Mouse (Mus musculus) neutrophil, adult 83 days (primary cell): ENCODE measurements around the gene Mrgpra9. TPM values are rescaled to one million over a fixed set of nuclear protein-coding genes. Genes with fewer than 3 reads are reported as not detected.

ENCODE experiments used
- total RNA-seq, 2 experiments: library from RNA; stranded (reverse); gene quantifications; one replicate each; pipeline ENCODE4 v1.2.4; 2023

Mrgpra9 gene
- not detected for total RNA-seq

DNA sequence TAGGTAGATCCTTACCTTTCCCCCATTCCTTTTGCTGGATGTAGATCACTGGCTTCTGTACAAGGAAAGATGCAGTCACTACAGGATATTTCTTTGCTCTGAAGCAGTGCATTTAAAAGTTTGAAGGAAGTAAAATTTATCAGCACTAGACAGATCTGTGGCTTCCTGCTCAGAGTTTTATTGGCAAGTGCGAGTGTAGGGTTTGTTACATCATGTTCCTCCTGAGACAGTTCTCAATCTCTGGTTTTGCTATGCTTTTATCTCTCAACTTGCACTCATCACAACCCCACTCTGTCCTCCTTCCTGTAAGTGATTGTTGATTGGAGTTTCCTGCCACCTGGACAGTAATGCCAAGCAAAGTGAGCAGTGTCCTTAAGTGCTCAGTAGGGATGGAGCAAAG lies at the start of gene Mrgpra9:
Gene Mrgpra9, minus strand, starts transcription at position 79 of the 400 bp plus-strand sequence.

DNA sequence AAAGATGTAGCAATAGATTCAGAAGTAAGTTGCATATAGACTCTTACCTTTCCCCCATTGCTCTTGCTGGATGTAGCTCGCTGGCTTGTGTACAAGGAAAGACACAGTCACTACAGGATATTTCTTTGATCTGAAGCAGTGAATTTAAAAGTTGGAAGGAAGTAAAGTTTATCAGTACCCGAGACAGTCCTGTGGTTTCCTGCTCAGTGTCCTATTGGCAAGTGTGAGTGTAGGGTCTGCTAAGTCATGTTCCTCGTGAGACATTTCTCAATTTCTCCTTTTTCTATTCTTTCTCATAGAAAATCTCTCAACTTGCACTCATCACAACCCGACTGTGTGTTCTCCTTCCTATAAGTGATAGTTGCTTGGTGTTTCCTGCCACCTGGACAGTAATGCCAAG lies 47.8 kb downstream of the Mrgpra9 start, which contains the start of gene Mrgpra6:
Gene Mrgpra6, minus strand, starts transcription at position 91 of the 400 bp plus-strand sequence.

Other genes starting within 250 kb of the Mrgpra9 start
- gene Spty2d1, start 244.4 kb downstream of the Mrgpra9 start, total RNA-seq = 10 to 100 TPM; 48.0 to 59.3 TPM
- 1 to 10 TPM; 7.5 TPM for gene Tmem86a, start 202.2 kb downstream of the Mrgpra9 start, total RNA-seq
- not detected for gene Ptpn5, start 119.2 kb downstream of the Mrgpra9 start, total RNA-seq
- gene Mrgpra6, start 47.9 kb downstream of the Mrgpra9 start, total RNA-seq = not detected
- not detected for gene Mrgpra1, start 101.4 kb upstream of the Mrgpra9 start, total RNA-seq
- 10 to 100 TPM; 89.2 to 94.5 TPM for gene Mrgpra2a, start 199.3 kb upstream of the Mrgpra9 start, total RNA-seq